Mouse (Mus musculus) mature B cell (primary cell): ENCODE results near the gene Olfr31.

Experiments used
- in situ Hi-C: fragments of 300-500 bp; cut with MboI; formaldehyde crosslinking; loops from 2 replicates; pipeline ENCODE4 v1.14.3; 2019

Gene Olfr31

GRCm38 (mm10) chr14:14354511-14355359 lies 32.1 kb downstream of the Olfr31 start:
- in situ Hi-C loops = no loop called here

- in situ Hi-C loops = no loop called here
Observed at GRCm38 (mm10) chr14:14355360-14355646, 32.7 kb downstream of the Olfr31 start.
